Mouse (Mus musculus) heart, postnatal 0 days (tissue): ENCODE measurements around the gene Fndc5. TPM values are rescaled to one million over a fixed set of nuclear protein-coding genes. Genes with fewer than 3 reads are reported as not detected.

Experiments used
- ATAC-seq: fragments of 200-750 bp; cut with Nextera tagmentation; 2 replicates; pipeline ENCODE4 v1.8.0; 2017; ENCODE audit warnings: low read depth, moderate number of reproducible peaks, moderate library complexity; ENCODE audit not compliant: insufficient read depth
- DNase-seq: peaks from one replicate; pipeline ENCODE4 v3.0.0-alpha.2; 2016; ENCODE audit warnings: low spot score
- H3K27ac ChIP-seq: fragments of 300-500 bp; sonication (generic); 2 replicates; pipeline ENCODE4 v1.5.1; 2014; ENCODE audit warnings: low read depth, mild to moderate bottlenecking
- H3K27me3 ChIP-seq: fragments of 300-500 bp; sonication (generic); 2 replicates; pipeline ENCODE4 v1.6.1; 2014; ENCODE audit warnings: low read length, mixed read lengths; ENCODE audit not compliant: control insufficient read depth, insufficient read depth
- H3K36me3 ChIP-seq: fragments of 300-500 bp; sonication (generic); replicated peaks from 2 replicates; pipeline ENCODE4 v1.6.1; 2014; ENCODE audit warnings: low read length, mixed read lengths; ENCODE audit not compliant: control insufficient read depth, insufficient read depth
- H3K4me1 ChIP-seq: fragments of 300-500 bp; sonication (generic); 2 replicates; pipeline ENCODE4 v1.6.1; 2014; ENCODE audit warnings: antibody characterized with exemption; ENCODE audit not compliant: control insufficient read depth, insufficient read depth
- H3K4me2 ChIP-seq: fragments of 300-500 bp; sonication (generic); 2 replicates; pipeline ENCODE4 v1.6.1; 2014; ENCODE audit warnings: low read depth, mild to moderate bottlenecking, low read length, moderate library complexity
- H3K4me3 ChIP-seq: fragments of 300-500 bp; sonication (generic); 2 replicates; pipeline ENCODE4 v1.5.1; 2014; ENCODE audit warnings: low read depth, low read length
- H3K9ac ChIP-seq: fragments of 300-500 bp; sonication (generic); replicated peaks from 2 replicates; pipeline ENCODE4 v1.6.1; 2014; ENCODE audit warnings: low read depth, low read length, mixed read lengths
- H3K9me3 ChIP-seq: fragments of 300-500 bp; sonication (generic); replicated peaks from 2 replicates; pipeline ENCODE4 v1.6.1; 2016; ENCODE audit warnings: low read length; ENCODE audit not compliant: control insufficient read depth
- CTCF ChIP-seq: IDR thresholded peaks from 2 replicates; pipeline ENCODE4 v1.5.1; 2016; ENCODE audit warnings: antibody characterized with exemption, control low read depth, low read depth
- EP300 ChIP-seq: IDR thresholded peaks from 2 replicates; pipeline ENCODE4 v1.6.1; 2016; ENCODE audit warnings: antibody characterized with exemption, low read depth
- WGBS: fragments of 180-500 bp; shearing (Covaris S2); extraction: QIAGEN DNeasy Blood & Tissue Kit; methylation state at CpG from one replicate; pipeline ENCODE4 v1.1.7; 2014; 5-methylcytosine and 5-hydroxymethylcytosine counted together
- polyA plus RNA-seq: library from polyadenylated mRNA; unstranded; fragments of >200 nt; fragmentation: Nextera tagmentation; extraction: Ambion mirVana; gene quantifications from 2 replicates; pipeline ENCODE4 v1.2.1, GENCODE M21; 2015
- total RNA-seq: library from RNA; depleted of rRNA; stranded (reverse); fragments of >200 nt; gene quantifications from 2 replicates; pipeline ENCODE4 v1.2.3, GENCODE M21; 2014; ENCODE audit warnings: low replicate concordance

Fndc5 gene
- total and polyA plus RNA-seq, 2 experiments from 2014 or later: 50.7 to 71.1 TPM

DNA sequence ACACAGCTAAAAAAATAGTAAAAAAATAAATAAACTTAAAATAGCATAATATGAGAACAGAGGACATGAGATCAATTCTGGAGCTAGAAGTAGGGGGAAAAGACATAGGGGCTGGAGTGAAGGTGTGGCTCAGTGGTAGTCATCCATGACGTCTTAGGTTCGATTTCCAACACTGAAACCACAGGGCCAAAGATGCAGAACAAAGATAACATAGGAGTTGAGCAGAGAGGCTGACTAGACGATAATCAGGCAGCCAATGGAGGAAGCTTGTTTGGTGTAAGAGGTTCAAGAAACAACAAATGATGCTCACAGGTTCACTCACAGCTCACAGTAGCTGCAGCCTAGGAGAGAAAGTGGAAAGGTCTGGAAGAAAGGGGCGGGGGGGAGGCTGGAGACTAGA lies 4.0 kb downstream of the Fndc5 start:
- TF ChIP-seq CTCF (no peak), EP300 (no peak)
- ATAC-seq: no peak
- no peak overlapping the region for H3K9ac ChIP-seq
- H3K27ac ChIP-seq: peak overlapping the region; percentile 86
- WGBS: 85% methylated on average over 4 of the region's 4 CpGs
- H3K4me1 ChIP-seq: peaks cover 36% of the 10 kb centered on the region
- DNase-seq: no peak
- no peak overlapping the region for H3K4me2 ChIP-seq
- no peaks in the 10 kb centered on the region; the same call in none of the 2 replicates for H3K36me3 ChIP-seq
- no peak overlapping the region for H3K4me3 ChIP-seq
- H3K9me3 ChIP-seq: no peaks in the 10 kb centered on the region
- peaks cover 8% of the 10 kb centered on the region for H3K27me3 ChIP-seq

- Histone ChIP-seq H3K27ac (peak overlapping the region; percentile 86), H3K36me3 (no peaks in the 10 kb centered on the region; the same call in none of the 2 replicates), H3K4me2 (peak overlapping the region; percentile 1; the same call in 1 of the 2 replicates), H3K27me3 (peaks cover 4% of the 10 kb centered on the region; the same call in 1 of the 2 replicates), H3K9me3 (no peaks in the 10 kb centered on the region), H3K9ac (0 out of 2 replicates have a peak overlapping the region, but pooled peaks have one; percentile 18), H3K4me3 (no peak overlapping the region), H3K4me1 (peaks cover 34% of the 10 kb centered on the region)
- DNase-seq: peak; percentile 79
- TF ChIP-seq EP300: peak; percentile 81; the same call in 1 of the 2 replicates
- TF ChIP-seq CTCF: no peak
- WGBS: 38% methylated on average over 17 of the region's 17 CpGs
- ATAC-seq: peak; percentile 87
Observed at GRCm38 (mm10) chr4:129141560-129142438, 5.0 kb downstream of the Fndc5 start.

DNA sequence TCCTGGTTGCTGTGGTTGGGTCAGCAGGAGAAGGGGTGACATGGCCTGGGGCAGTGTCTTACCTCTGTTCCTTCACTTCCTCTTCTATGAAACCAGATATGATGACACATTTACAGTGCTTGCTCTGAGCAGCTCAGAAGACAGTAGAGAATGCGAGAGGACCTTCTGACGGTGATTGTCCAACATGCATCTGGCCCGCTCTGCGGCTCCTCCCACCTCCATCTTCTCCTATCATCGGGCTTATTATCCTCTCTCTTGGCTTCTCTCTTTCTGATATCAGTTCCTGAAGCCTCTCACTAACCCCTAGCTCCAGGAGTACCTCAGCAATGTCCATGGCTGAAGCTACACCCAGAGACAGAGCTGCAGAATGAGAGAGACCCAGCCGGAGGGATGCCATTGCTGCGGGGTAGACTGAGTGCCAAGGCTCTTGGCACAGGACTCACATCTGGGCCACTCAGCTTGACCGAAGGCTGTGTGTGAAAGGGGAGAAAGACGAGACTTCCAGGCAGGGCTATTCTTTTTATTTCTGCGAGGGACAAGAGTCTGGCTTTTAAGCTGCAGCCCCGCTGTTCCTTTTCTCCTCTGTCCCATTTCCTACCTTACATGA lies 5.7 kb downstream of the Fndc5 start:
- no peak overlapping the region for H3K4me3 ChIP-seq
- no peak overlapping the region for H3K9ac ChIP-seq
- H3K27me3 ChIP-seq: peaks cover 2% of the 10 kb centered on the region; the same call in 1 of the 2 replicates
- H3K4me2 ChIP-seq: 0 out of 2 replicates have a peak overlapping the region, but pooled peaks have one; percentile 1
- TF ChIP-seq EP300 (no peak), CTCF (no peak)
- DNase-seq: no peak
- no peaks in the 10 kb centered on the region for H3K9me3 ChIP-seq
- no peak for ATAC-seq
- H3K27ac ChIP-seq: peak overlapping the region; percentile 86
- no peaks in the 10 kb centered on the region; the same call in none of the 2 replicates for H3K36me3 ChIP-seq
- WGBS: 72% methylated on average over 11 of the region's 11 CpGs
- peaks cover 34% of the 10 kb centered on the region for H3K4me1 ChIP-seq

DNA sequence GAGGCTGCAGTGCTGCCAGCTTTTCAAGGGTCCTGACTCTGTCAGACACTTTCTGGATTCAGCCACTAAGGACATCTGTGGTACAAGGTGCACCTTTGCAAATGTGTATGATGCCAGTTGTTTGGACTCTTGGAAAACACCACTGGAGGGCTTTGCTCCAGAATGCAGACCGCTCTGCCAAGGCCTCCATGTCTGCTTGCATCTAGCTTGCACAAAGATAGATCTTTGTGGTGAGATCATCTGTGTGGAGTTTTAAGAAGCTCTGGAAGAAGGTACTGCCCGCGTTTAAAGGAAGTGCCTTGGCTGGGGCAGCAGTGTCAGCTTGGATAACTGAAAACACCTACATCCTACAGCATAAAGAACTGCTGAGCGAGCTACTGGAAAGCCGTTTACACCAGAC lies 6.7 kb downstream of the Fndc5 start:
- H3K9ac ChIP-seq: no peak overlapping the region
- WGBS: 74% methylated on average over 5 of the region's 5 CpGs
- H3K4me3 ChIP-seq: no peak overlapping the region
- H3K27ac ChIP-seq: no peak overlapping the region
- TF ChIP-seq EP300: no peak
- no peak for TF ChIP-seq CTCF
- no peak for DNase-seq
- H3K9me3 ChIP-seq: no peaks in the 10 kb centered on the region
- no peak overlapping the region for H3K4me2 ChIP-seq
- no peak for ATAC-seq
- no peaks in the 10 kb centered on the region; the same call in none of the 2 replicates for H3K36me3 ChIP-seq
- H3K4me1 ChIP-seq: peaks cover 33% of the 10 kb centered on the region
- H3K27me3 ChIP-seq: no peaks in the 10 kb centered on the region

GRCm38 (mm10) chr4:129144401-129145367 lies 7.9 kb downstream of the Fndc5 start:
- Histone ChIP-seq H3K9ac (no peak overlapping the region), H3K4me1 (peaks cover 34% of the 10 kb centered on the region), H3K27ac (no peak overlapping the region), H3K4me3 (no peak overlapping the region), H3K36me3 (peaks cover 12% of the 10 kb centered on the region), H3K27me3 (no peaks in the 10 kb centered on the region), H3K4me2 (no peak overlapping the region), H3K9me3 (no peaks in the 10 kb centered on the region)
- TF ChIP-seq CTCF (no peak), EP300 (no peak)
- DNase-seq (no peak), ATAC-seq (no peak)
- 53% methylated on average over 16 of the region's 16 CpGs for WGBS
